Mouse (Mus musculus): ENCODE data around the gene Rnf149. TPM values are rescaled to one million over a fixed set of nuclear protein-coding genes. Genes with fewer than 3 reads are reported as not detected.

The Rnf149 gene
- polyA plus RNA-seq, 1 experiment = 26.0 TPM

DNA sequence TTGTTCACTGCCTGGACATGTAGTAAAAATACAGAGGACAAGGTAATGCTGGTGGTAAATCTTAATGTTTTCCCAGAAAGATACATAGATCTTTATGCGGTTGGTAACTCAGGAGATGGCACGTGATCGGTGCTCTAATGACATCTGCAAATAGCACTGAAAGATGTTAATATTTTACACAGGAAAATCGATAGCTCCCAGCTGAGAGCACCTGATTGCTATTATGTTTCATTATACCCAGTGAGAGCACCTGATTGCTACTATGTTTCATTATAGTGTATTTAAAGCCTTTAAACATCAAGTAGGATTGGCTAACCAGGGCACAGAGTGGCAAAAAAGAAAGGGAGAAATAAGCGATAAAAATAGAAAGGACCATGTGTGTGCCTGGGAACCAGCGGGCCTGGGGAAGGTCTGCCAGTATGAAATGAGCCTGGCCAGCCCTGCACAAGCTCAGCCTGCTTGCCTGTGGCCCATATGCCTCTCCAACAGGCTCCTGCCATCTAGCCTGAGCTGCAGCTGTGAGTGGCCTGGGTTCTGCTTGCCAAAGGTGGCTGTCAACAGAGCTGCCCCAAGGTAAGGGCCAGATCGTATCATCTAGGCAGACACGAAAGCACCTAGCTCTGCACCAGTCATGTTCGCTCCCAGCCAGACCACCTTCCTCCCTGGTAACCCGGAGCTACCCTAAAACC lies 61.8 kb downstream of the Rnf149 start:
- Histone ChIP-seq H3K9me3 (peaks cover 19% of the 10 kb centered on the region), H3K4me3 (replicated peaks) (no peak overlapping the region), H3K4me1 (peaks cover 5% of the 10 kb centered on the region; the same call in 1 of the 2 replicates), H3K36me3 (replicated peaks; ENCODE audit: low read length) (peaks cover 3% of the 10 kb centered on the region), H3K27me3 (replicated peaks) (peaks cover 20% of the 10 kb centered on the region)
- TF ChIP-seq GATA1 (IDR thresholded peaks at IDR 0.05; ENCODE audit: borderline replicate concordance, low read length) (no peak), FLI1 (IDR thresholded peaks at IDR 0.05; ENCODE audit: low read length) (no peak)

DNA sequence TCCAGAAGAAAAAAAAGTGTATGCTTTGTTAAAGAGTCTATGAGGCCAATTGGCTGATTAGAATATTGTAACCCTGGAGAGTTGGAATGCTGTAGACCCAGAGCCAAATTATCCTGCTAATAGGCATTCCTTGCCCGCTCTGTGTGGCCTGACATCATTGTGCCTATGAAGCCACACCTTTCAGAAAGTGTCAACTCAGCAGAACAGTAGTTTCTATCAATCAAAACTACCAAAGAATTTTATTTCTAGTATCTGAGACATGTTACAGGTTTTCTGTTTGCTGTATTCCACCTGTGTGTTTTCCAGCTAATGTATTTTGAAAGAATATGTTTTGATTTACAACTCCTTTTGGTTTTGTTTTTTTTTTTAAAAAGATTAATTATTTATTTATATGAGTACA lies 65.0 kb downstream of the Rnf149 start:
- H3K27me3 ChIP-seq (replicated peaks) = peaks cover 36% of the 10 kb centered on the region
- H3K4me1 ChIP-seq = peaks cover 10% of the 10 kb centered on the region; the same call in 1 of the 2 replicates
- H3K36me3 ChIP-seq (replicated peaks; ENCODE audit: low read length) = no peaks in the 10 kb centered on the region
- no peak for TF ChIP-seq GATA1 (IDR thresholded peaks at IDR 0.05; ENCODE audit: borderline replicate concordance, low read length)
- TF ChIP-seq FLI1 (IDR thresholded peaks at IDR 0.05; ENCODE audit: low read length) = no peak
- no peaks in the 10 kb centered on the region for H3K9me3 ChIP-seq
- H3K4me3 ChIP-seq (replicated peaks) = no peak overlapping the region

DNA sequence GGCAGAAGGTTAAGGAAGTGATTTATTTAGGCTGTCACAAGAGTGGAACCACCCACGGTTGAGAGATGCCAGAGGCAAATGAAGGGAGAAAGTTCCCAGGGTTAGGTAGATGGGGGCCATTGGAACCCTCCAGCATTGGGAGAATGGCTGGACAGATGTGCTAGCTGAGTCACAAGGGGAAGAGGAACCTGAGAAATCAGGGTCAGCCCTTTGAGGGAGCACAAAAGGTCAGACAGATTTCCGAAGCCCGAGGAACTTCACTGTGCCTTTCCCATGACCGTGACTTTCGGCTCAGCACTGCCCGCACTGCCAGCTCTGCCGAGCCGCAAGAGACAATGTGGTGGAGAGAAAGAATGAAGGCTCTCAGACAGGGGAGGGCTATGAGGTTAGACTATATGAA lies 65.4 kb downstream of the Rnf149 start:
- no peak overlapping the region for H3K4me3 ChIP-seq (replicated peaks)

DNA sequence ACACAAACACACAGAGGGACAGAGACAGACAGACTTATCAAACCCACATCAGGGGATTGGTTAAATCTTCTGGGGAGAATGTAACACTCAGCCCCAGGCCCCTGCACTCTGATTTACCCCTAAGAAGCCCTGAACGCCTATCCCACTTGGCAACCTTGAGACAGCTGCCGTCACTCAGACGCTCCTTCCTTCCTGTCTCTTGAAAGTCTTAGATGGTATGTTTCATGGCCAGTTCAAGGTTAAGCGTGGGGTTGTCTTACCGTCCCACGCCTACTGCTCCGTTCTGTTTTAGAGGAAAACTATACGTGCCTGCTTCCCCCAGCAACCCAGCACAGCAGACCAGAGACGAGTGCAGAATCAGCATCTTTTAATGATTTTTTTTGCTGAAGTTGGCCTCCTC lies 71.6 kb downstream of the Rnf149 start:
- no peak for TF ChIP-seq FLI1 (IDR thresholded peaks at IDR 0.05; ENCODE audit: low read length)
- no peak for TF ChIP-seq GATA1 (IDR thresholded peaks at IDR 0.05; ENCODE audit: borderline replicate concordance, low read length)
- H3K4me1 ChIP-seq = peaks cover 11% of the 10 kb centered on the region
- peaks cover 42% of the 10 kb centered on the region for H3K27me3 ChIP-seq (replicated peaks)
- H3K9me3 ChIP-seq = peaks cover 18% of the 10 kb centered on the region
- no peaks in the 10 kb centered on the region for H3K36me3 ChIP-seq (replicated peaks; ENCODE audit: low read length)
- H3K4me3 ChIP-seq (replicated peaks) = no peak overlapping the region

More for the DNA sequence above, 65.4 kb downstream of the Rnf149 start:
- TF ChIP-seq GATA1 (IDR thresholded peaks at IDR 0.05; ENCODE audit: borderline replicate concordance, low read length) (no peak), FLI1 (IDR thresholded peaks at IDR 0.05; ENCODE audit: low read length) (no peak)
- Histone ChIP-seq H3K36me3 (replicated peaks; ENCODE audit: low read length) (no peaks in the 10 kb centered on the region), H3K9me3 (no peaks in the 10 kb centered on the region), H3K4me1 (peaks cover 10% of the 10 kb centered on the region; the same call in 1 of the 2 replicates), H3K27me3 (replicated peaks) (peaks cover 40% of the 10 kb centered on the region)

DNA sequence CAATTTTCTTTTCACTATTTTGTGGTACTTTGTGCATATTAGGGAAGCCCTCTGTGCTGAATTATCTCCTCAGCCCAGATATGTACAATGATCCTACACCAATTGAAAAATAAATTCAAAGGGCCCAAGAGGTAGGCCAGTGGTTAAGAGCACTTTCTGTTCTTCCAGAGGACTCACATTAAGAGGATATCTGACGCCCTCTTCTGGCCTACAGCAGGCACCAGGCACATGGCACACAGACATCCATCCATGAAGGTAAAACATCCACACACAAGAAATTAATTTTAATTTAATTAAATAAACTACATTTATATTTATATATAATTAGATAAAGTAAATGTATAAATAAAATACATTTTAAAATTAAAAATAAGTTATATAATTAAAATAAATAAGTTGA lies 72.9 kb downstream of the Rnf149 start:
- TF ChIP-seq FLI1 (IDR thresholded peaks at IDR 0.05; ENCODE audit: low read length) (no peak), GATA1 (IDR thresholded peaks at IDR 0.05; ENCODE audit: borderline replicate concordance, low read length) (no peak)
- no peak overlapping the region for H3K4me3 ChIP-seq (replicated peaks)
- H3K36me3 ChIP-seq (replicated peaks; ENCODE audit: low read length) = no peaks in the 10 kb centered on the region
- peaks cover 12% of the 10 kb centered on the region for H3K4me1 ChIP-seq
- peaks cover 23% of the 10 kb centered on the region for H3K9me3 ChIP-seq
- peaks cover 43% of the 10 kb centered on the region for H3K27me3 ChIP-seq (replicated peaks)

DNA sequence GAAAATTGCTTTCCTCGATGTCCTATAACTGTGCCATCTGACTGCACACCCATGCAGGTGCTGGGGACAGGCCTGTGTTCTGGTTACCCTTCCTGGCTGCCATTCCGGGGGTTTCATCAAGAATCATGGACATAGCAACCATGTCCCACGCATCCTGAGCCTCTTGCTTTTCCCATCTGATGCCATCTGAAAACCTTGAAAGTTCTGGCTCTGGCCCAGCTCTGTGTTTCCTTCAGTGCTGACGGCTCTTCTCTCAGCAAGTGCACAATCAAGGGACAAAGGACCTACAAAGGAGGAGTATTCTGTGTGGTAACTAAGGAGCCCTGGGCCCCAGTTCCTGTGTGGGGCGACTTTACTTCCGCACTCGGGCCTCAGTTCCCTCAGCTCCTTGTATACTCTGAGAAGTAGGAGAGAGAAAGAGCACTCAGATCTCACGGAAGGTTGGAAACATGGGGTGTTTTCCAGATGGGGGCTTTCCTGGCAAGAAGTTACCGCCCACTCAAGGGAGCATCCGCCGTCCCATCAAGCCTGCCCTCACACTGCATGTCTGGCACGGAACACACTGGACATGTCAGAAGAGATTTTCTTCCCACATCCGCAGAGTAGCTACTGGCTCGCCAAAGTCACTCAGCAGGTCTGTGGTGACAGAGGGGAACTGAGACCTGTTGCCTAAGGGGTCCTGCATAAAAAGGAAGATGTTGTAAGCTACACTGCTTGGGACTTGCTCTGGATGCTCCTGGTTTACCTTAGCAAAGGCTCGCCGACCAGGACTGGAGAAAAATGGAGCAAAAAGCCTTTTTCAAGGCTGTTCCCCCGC lies 74.2 kb downstream of the Rnf149 start:
- H3K36me3 ChIP-seq (replicated peaks; ENCODE audit: low read length) = no peaks in the 10 kb centered on the region
- no peak for TF ChIP-seq FLI1 (IDR thresholded peaks at IDR 0.05; ENCODE audit: low read length)
- TF ChIP-seq GATA1 (IDR thresholded peaks at IDR 0.05; ENCODE audit: borderline replicate concordance, low read length) = no peak
- H3K4me3 ChIP-seq (replicated peaks) = peak overlapping the region; percentile 44
- peaks cover 23% of the 10 kb centered on the region for H3K9me3 ChIP-seq
- peaks cover 41% of the 10 kb centered on the region for H3K27me3 ChIP-seq (replicated peaks)
- peaks cover 13% of the 10 kb centered on the region for H3K4me1 ChIP-seq

Other genes with a start within 250 kb of the Rnf149 start
- gene Rpl31, start 209.6 kb downstream of the Rnf149 start, polyA plus RNA-seq (2012; ENCODE audit: insufficient read depth, low replicate concordance) = 83.8 and 232 TPM in 2 replicates
- gene Tbc1d8, start 98.7 kb downstream of the Rnf149 start, polyA plus RNA-seq (2012; ENCODE audit: insufficient read depth, low replicate concordance) = 1.7 and 6.4 TPM in 2 replicates
- gene Cnot11, start 42.4 kb downstream of the Rnf149 start, polyA plus RNA-seq (2012; ENCODE audit: insufficient read depth, low replicate concordance) = 29.4 and 46.8 TPM in 2 replicates
- 0.13 TPM in 1 of 2 replicates, not detected in the other for gene Creg2, start 74.1 kb upstream of the Rnf149 start, polyA plus RNA-seq (2012; ENCODE audit: insufficient read depth, low replicate concordance)
- gene Rfx8, start 143.6 kb upstream of the Rnf149 start, polyA plus RNA-seq (2012; ENCODE audit: insufficient read depth, low replicate concordance) = 0.34 TPM in 1 of 2 replicates, not detected in the other
- not detected in 2 replicates for gene Gm3646, start 227.9 kb upstream of the Rnf149 start, polyA plus RNA-seq (2012; ENCODE audit: insufficient read depth, low replicate concordance)

All from megakaryocyte, embryonic 14.5 days (primary cell).